ENCODE assay signal across 12 mouse cellular contexts in genomic region chr17:66756500-66756899, GRCm38 (mm10).
DNase-seq lines count a peak whose midpoint lies in the region; ATAC-seq and TF ChIP-seq lines count a peak whose summit lies in the region.
"Had no signal": no experiment of that assay in that cellular context is flagged by ENCODE, and none has a peak within 500 bp of the region (broad histone marks: within the 10 kb centered on the region; RNA-seq: fewer than 3 reads in every experiment).

No protein-coding gene starts in this region.

- H3K4me3 ChIP-seq in forebrain, embryonic 10.5 days: no peak overlapping the region; the same call in 1 of the 2 replicates
- no peak overlapping the region for H3K4me3 ChIP-seq in forebrain, embryonic 11.5 days (ENCODE audit: low read depth, low read length)
- no peak overlapping the region for H3K4me3 ChIP-seq in midbrain, embryonic 10.5 days
- H3K4me3 ChIP-seq in midbrain, postnatal 0 days (ENCODE audit: low read depth, low read length): no peak overlapping the region
- peak overlapping the region; percentile 11; the same call in 1 of the 2 replicates for H3K4me3 ChIP-seq in stomach, embryonic 15.5 days (replicated peaks)
- no peak overlapping the region for H3K4me3 ChIP-seq in layer of hippocampus, adult 2 months
- H3K4me3 ChIP-seq: heart, embryonic 12.5 days; hindbrain, embryonic 15.5 days had no signal

- H3K36me3 ChIP-seq in forebrain, embryonic 10.5 days (replicated peaks): peaks cover 4% of the 10 kb centered on the region; the same call in 1 of the 2 replicates
- H3K36me3 ChIP-seq in forebrain, embryonic 11.5 days (ENCODE audit: control insufficient read depth, insufficient read depth, low read length): no peaks in the 10 kb centered on the region
- no peaks in the 10 kb centered on the region for H3K36me3 ChIP-seq in midbrain, embryonic 10.5 days
- no peaks in the 10 kb centered on the region for H3K36me3 ChIP-seq in midbrain, postnatal 0 days (ENCODE audit: insufficient read depth, low read length)
- H3K36me3 ChIP-seq in stomach, embryonic 15.5 days: no peaks in the 10 kb centered on the region
- H3K36me3 ChIP-seq: hindbrain, embryonic 15.5 days had no signal

- no peak for TF ChIP-seq CTCF in midbrain, postnatal 0 days (IDR thresholded peaks at IDR 0.05)
- no peak for TF ChIP-seq CTCF in layer of hippocampus, adult 2 months (conservative IDR thresholded peaks at IDR 0.05)

- no peak for ATAC-seq in forebrain, embryonic 11.5 days (replicated peaks; ENCODE audit: low FRiP score)
- no peak for ATAC-seq in midbrain, postnatal 0 days (ENCODE audit: low FRiP score)
- ATAC-seq in stomach, embryonic 15.5 days (ENCODE audit: insufficient read depth, low FRiP score, low read depth): peak; percentile 25; the same call in 1 of the 2 replicates

- no peaks in the 10 kb centered on the region for H3K9me3 ChIP-seq in forebrain, embryonic 10.5 days
- no peaks in the 10 kb centered on the region for H3K9me3 ChIP-seq in forebrain, embryonic 11.5 days (ENCODE audit: control insufficient read depth, low read length)
- H3K9me3 ChIP-seq in midbrain, embryonic 10.5 days (replicated peaks): no peaks in the 10 kb centered on the region; the same call in 1 of the 2 replicates
- no peaks in the 10 kb centered on the region for H3K9me3 ChIP-seq in midbrain, postnatal 0 days (ENCODE audit: low read length)
- no peaks in the 10 kb centered on the region for H3K9me3 ChIP-seq in stomach, embryonic 15.5 days
- H3K9me3 ChIP-seq: heart, embryonic 12.5 days; hindbrain, embryonic 15.5 days had no signal

- no peak for DNase-seq in forebrain, embryonic 10.5 days (ENCODE audit: extremely low spot score, low spot score)
- no peak for DNase-seq in forebrain, embryonic 11.5 days (ENCODE audit: low spot score)
- no peak for DNase-seq in midbrain, embryonic 10.5 days (ENCODE audit: low spot score)
- no peak for DNase-seq in midbrain, postnatal 0 days (ENCODE audit: low spot score)
- peak; percentile 29 for DNase-seq in large intestine, adult 2 months (ENCODE audit: low read depth, low spot score)
- DNase-seq in layer of hippocampus, adult 2 months (ENCODE audit: low spot score in 2 of 2): no peak
- DNase-seq in spleen, postnatal 10 days (ENCODE audit: low spot score in 2 of 2): no peak
- DNase-seq: cerebellum, adult 9-11 months; layer of hippocampus, adult 9-11 months had no signal

- H3K9ac ChIP-seq in forebrain, embryonic 11.5 days (ENCODE audit: low read length): no peak overlapping the region
- no peak overlapping the region for H3K9ac ChIP-seq in midbrain, postnatal 0 days (replicated peaks; ENCODE audit: low read length, poor library complexity, severe bottlenecking)
- no peak overlapping the region for H3K9ac ChIP-seq in stomach, embryonic 15.5 days
- H3K9ac ChIP-seq: heart, embryonic 12.5 days; hindbrain, embryonic 15.5 days had no signal

- H3K4me1 ChIP-seq in forebrain, embryonic 10.5 days: peaks cover 26% of the 10 kb centered on the region
- no peaks in the 10 kb centered on the region; the same call in 1 of the 2 replicates for H3K4me1 ChIP-seq in forebrain, embryonic 11.5 days (replicated peaks; ENCODE audit: control insufficient read depth, insufficient read depth, low read length)
- H3K4me1 ChIP-seq in midbrain, embryonic 10.5 days: peaks cover 34% of the 10 kb centered on the region
- H3K4me1 ChIP-seq in midbrain, postnatal 0 days (ENCODE audit: insufficient read depth, low read length): no peaks in the 10 kb centered on the region
- 0 out of 2 replicates have a peak, but pooled peaks cover 4% of the 10 kb centered on the region for H3K4me1 ChIP-seq in stomach, embryonic 15.5 days
- H3K4me1 ChIP-seq: heart, embryonic 12.5 days had no signal

- 77% methylated on average over 9 of the region's 9 CpGs for WGBS in forebrain, embryonic 10.5 days
- 73% methylated on average over 9 of the region's 9 CpGs for WGBS in forebrain, embryonic 11.5 days
- WGBS in midbrain, embryonic 10.5 days: 80% methylated on average over 9 of the region's 9 CpGs
- 79% methylated on average over 9 of the region's 9 CpGs for WGBS in midbrain, postnatal 0 days
- 15% methylated on average over 9 of the region's 9 CpGs for WGBS in large intestine, adult 2 months
- 48% methylated on average over 9 of the region's 9 CpGs for WGBS in stomach, embryonic 15.5 days

- H3K4me2 ChIP-seq in forebrain, embryonic 11.5 days (ENCODE audit: low read depth, low read length, severe bottlenecking): no peak overlapping the region
- no peak overlapping the region for H3K4me2 ChIP-seq in midbrain, postnatal 0 days (ENCODE audit: low read depth, low read length, poor library complexity, severe bottlenecking)
- H3K4me2 ChIP-seq in stomach, embryonic 15.5 days: peak overlapping the region; percentile 36
- H3K4me2 ChIP-seq: hindbrain, embryonic 15.5 days had no signal

- no peaks in the 10 kb centered on the region for H3K27me3 ChIP-seq in forebrain, embryonic 10.5 days (ENCODE audit: poor library complexity, severe bottlenecking)
- no peaks in the 10 kb centered on the region for H3K27me3 ChIP-seq in forebrain, embryonic 11.5 days (ENCODE audit: control insufficient read depth, insufficient read depth, low read length)
- no peaks in the 10 kb centered on the region for H3K27me3 ChIP-seq in midbrain, embryonic 10.5 days (ENCODE audit: low read depth, poor library complexity, severe bottlenecking)
- no peaks in the 10 kb centered on the region for H3K27me3 ChIP-seq in midbrain, postnatal 0 days (ENCODE audit: insufficient read depth, low read length)
- H3K27me3 ChIP-seq in stomach, embryonic 15.5 days (replicated peaks): no peaks in the 10 kb centered on the region
- H3K27me3 ChIP-seq: heart, embryonic 12.5 days; hindbrain, embryonic 15.5 days had no signal

- H3K27ac ChIP-seq in forebrain, embryonic 10.5 days: peak overlapping the region; percentile 65
- no peak overlapping the region for H3K27ac ChIP-seq in forebrain, embryonic 11.5 days (ENCODE audit: low read depth, low read length)
- peak overlapping the region; percentile 71; the same call in 1 of the 2 replicates for H3K27ac ChIP-seq in midbrain, embryonic 10.5 days (replicated peaks)
- no peak overlapping the region for H3K27ac ChIP-seq in midbrain, postnatal 0 days (ENCODE audit: low read depth, low read length)
- peak overlapping the region; percentile 78 for H3K27ac ChIP-seq in stomach, embryonic 15.5 days
- H3K27ac ChIP-seq in layer of hippocampus, adult 2 months: no peak overlapping the region
- H3K27ac ChIP-seq: hindbrain, embryonic 15.5 days had no signal

Comparison
In these comparisons a context has a peak if more than half of its experiments do, and no peak if none do; other contexts are left out.
1. H3K27ac ChIP-seq: peak in forebrain, embryonic 10.5 days (single experiment), midbrain, embryonic 10.5 days (single experiment) and stomach, embryonic 15.5 days (single experiment); none in forebrain, embryonic 11.5 days (single experiment), midbrain, postnatal 0 days (single experiment) and layer of hippocampus, adult 2 months (single experiment).